Mouse (Mus musculus) liver, embryonic 11.5 days (tissue): ENCODE data around the gene Nup160. TPM values are rescaled to one million over a fixed set of nuclear protein-coding genes. Genes with fewer than 3 reads are reported as not detected.
A peak's percentile ranks its signal among the peaks of the same experiment; 100 is the strongest.

Source experiments
- ATAC-seq: fragments of 200-750 bp; cut with Nextera tagmentation; replicated peaks from 2 replicates; pipeline ENCODE4 v1.8.0; 2017; ENCODE audit warnings: moderate number of reproducible peaks, mild to moderate bottlenecking, moderate TSS enrichment, moderate library complexity; ENCODE audit not compliant: low FRiP score
- DNase-seq: peaks from one replicate; pipeline ENCODE4 v3.0.0-alpha.2; 2017; ENCODE audit warnings: low spot score
- H3K27ac ChIP-seq: fragments of 300-500 bp; sonication (generic); 2 replicates; pipeline ENCODE4 v1.5.1; 2014; ENCODE audit warnings: mild to moderate bottlenecking, low read depth, low read length, control low read depth
- H3K27me3 ChIP-seq: fragments of 300-500 bp; sonication (generic); replicated peaks from 2 replicates; pipeline ENCODE4 v1.6.1; 2014; ENCODE audit warnings: low read length, mixed read lengths; ENCODE audit not compliant: control insufficient read depth, insufficient read depth
- H3K36me3 ChIP-seq: fragments of 300-500 bp; sonication (generic); 2 replicates; pipeline ENCODE4 v1.6.1; 2014; ENCODE audit warnings: mild to moderate bottlenecking, low read length, moderate library complexity, mixed read lengths; ENCODE audit not compliant: control insufficient read depth, insufficient read depth
- H3K4me1 ChIP-seq: fragments of 300-500 bp; sonication (generic); replicated peaks from 2 replicates; pipeline ENCODE4 v1.6.1; 2014; ENCODE audit warnings: low read length, mixed read lengths; ENCODE audit not compliant: control insufficient read depth, insufficient read depth
- H3K4me2 ChIP-seq: fragments of 300-500 bp; sonication (generic); 2 replicates; pipeline ENCODE4 v1.6.1; 2014; ENCODE audit warnings: mild to moderate bottlenecking, control low read depth, moderate library complexity
- H3K4me3 ChIP-seq: fragments of 300-500 bp; sonication (generic); 2 replicates; pipeline ENCODE4 v1.5.1; 2014; ENCODE audit warnings: low read depth, low read length, control low read depth
- H3K9ac ChIP-seq: fragments of 300-500 bp; sonication (generic); 2 replicates; pipeline ENCODE4 v1.6.1; 2014; ENCODE audit warnings: low read depth, low read length, control low read depth
- H3K9me3 ChIP-seq: fragments of 300-500 bp; sonication (generic); 2 replicates; pipeline ENCODE4 v1.6.1; 2016; ENCODE audit warnings: low read length, inconsistent platforms, mixed read lengths; ENCODE audit not compliant: control insufficient read depth
- WGBS: fragments of 180-500 bp; shearing (Covaris S2); extraction: QIAGEN DNeasy Blood & Tissue Kit; methylation state at CpG from one replicate; pipeline ENCODE4 v1.1.7; 2014; 5-methylcytosine and 5-hydroxymethylcytosine counted together
- polyA plus RNA-seq: library from polyadenylated mRNA; unstranded; fragments of >200 nt; fragmentation: Nextera tagmentation; extraction: Ambion mirVana; gene quantifications from 2 replicates; pipeline ENCODE4 v1.2.1, GENCODE M21; 2014

Gene Nup160
- polyA plus RNA-seq, 1 experiment from 2014 or later: 88.0 TPM

DNA sequence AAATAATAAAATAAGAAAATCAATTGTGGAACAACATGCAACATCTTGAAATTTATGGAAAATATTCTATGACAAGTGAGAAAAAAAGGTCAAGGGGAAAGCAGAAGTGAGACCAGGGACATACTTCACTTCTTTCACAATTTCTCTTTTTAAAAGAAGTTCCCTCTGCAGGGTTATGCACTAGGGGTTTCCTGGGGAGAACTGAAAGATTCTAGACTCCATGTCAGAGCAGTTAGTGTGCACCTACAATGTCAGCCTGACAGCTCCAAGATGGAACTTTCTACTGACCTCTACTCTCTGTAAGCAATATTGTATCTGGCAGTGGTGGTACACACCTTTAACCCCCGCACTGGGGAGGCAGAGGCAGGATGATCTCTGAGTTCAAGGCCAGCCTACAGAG lies 3.7 kb upstream of the Nup160 start:
- 87% methylated on average over 1 of the region's 1 CpGs for WGBS
- H3K36me3 ChIP-seq: no peaks in the 10 kb centered on the region
- H3K27me3 ChIP-seq: no peaks in the 10 kb centered on the region
- no peak overlapping the region for H3K4me2 ChIP-seq
- H3K4me3 ChIP-seq: no peak overlapping the region
- ATAC-seq (no peak), DNase-seq (no peak)
- H3K27ac ChIP-seq: no peak overlapping the region
- 0 out of 2 replicates have a peak, but pooled peaks cover 2% of the 10 kb centered on the region for H3K9me3 ChIP-seq
- H3K4me1 ChIP-seq: peaks cover 1% of the 10 kb centered on the region
- H3K9ac ChIP-seq: no peak overlapping the region

DNA sequence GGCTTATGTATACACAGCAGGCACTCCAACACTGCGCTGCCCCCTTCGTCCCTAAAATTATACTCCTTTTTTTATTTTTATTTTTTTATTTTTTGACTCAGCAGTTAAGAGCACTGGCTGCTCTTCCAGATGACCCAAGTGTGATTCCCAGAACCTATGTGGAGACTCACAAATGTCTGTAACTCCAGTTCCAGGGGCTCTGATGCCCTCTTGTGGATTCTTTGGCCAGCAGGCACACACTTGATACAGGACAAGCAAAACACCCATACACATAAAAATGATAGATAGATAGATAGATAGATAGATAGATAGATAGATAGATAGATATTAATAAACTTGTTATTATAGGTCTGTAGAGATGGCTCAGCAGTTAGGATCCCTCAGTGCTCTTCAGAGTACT lies 2.5 kb upstream of the Nup160 start:
- Histone ChIP-seq H3K4me2 (no peak overlapping the region), H3K9ac (no peak overlapping the region), H3K4me1 (no peaks in the 10 kb centered on the region; the same call in 1 of the 2 replicates), H3K27me3 (no peaks in the 10 kb centered on the region), H3K4me3 (no peak overlapping the region), H3K9me3 (no peaks in the 10 kb centered on the region), H3K27ac (no peak overlapping the region), H3K36me3 (no peaks in the 10 kb centered on the region)
- 88% methylated on average over 2 of the region's 2 CpGs for WGBS
- no peak for ATAC-seq
- DNase-seq: no peak

DNA sequence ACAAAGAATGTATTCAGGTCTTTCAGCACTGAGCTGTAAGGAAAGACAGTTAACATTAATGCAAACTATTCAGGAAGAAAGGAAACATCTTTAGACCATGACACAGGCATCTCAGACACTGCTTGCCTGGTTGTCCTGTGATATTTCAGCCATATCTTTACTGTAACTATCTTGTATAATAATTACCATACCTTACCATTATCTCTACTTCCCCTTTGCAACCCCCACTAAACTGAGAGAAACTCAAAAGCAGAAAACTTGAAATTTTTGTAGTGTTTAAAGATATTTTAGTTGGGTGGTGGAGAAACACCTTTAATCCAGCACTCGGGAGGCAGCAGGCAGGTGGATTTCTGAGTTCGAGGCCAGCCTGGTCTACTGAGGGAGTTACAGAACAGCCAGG lies 1.5 kb upstream of the Nup160 start:
- ATAC-seq (no peak), DNase-seq (no peak)
- H3K4me2 ChIP-seq: no peak overlapping the region
- H3K27ac ChIP-seq: no peak overlapping the region
- no peaks in the 10 kb centered on the region for H3K36me3 ChIP-seq
- H3K4me3 ChIP-seq: no peak overlapping the region
- peaks cover 4% of the 10 kb centered on the region for H3K4me1 ChIP-seq
- no peaks in the 10 kb centered on the region for H3K9me3 ChIP-seq
- no peaks in the 10 kb centered on the region for H3K27me3 ChIP-seq
- no peak overlapping the region for H3K9ac ChIP-seq
- 80% methylated on average over 2 of the region's 2 CpGs for WGBS

DNA sequence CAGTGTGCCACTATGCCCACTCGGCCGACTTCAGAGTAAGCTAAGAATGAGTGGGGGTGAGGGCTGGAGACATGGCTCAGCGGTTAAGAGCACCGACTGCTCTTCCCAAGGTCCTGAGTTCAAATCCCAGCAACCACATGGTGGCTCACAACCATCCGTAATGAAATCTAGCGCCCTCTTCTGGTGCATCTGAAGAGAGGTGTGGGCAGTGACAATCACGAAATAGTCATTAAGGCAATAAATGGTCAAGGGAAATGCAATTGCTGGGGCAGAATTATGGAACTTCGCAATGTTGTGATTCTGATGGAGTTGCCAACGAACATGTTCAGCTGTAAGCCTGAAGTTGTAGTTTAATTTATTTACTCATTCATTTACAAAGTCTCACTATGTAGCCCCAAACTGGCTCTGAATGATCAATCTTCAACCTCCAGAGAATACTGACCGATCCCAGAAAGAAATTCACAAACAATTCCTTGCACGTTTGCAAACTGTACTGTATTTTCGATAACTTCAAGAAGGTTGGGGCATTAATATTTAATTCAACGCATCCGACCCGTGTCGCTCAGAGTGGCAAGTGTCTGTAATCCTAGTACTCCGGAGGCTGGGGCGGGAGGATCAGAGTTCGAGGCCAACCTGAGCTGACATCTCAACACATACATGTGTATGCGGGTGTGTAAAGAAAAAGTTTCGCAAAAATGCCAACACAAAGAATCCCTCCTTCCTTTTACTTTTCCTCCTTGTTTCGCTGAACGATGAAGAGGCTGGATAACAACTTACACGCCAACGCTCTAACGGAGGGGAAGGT lies 1.4 kb downstream of the Nup160 start:
- peaks cover 7% of the 10 kb centered on the region for H3K36me3 ChIP-seq
- no peak for DNase-seq
- peak; percentile 36 for ATAC-seq
- 27% methylated on average over 26 of the region's 26 CpGs for WGBS
- H3K4me3 ChIP-seq: peak overlapping the region; percentile 96
- H3K9ac ChIP-seq: peak overlapping the region; percentile 95
- peak overlapping the region; percentile 83 for H3K4me2 ChIP-seq
- H3K27me3 ChIP-seq: no peaks in the 10 kb centered on the region
- no peaks in the 10 kb centered on the region for H3K9me3 ChIP-seq
- H3K27ac ChIP-seq: peak overlapping the region; percentile 95
- peaks cover 7% of the 10 kb centered on the region for H3K4me1 ChIP-seq

DNA sequence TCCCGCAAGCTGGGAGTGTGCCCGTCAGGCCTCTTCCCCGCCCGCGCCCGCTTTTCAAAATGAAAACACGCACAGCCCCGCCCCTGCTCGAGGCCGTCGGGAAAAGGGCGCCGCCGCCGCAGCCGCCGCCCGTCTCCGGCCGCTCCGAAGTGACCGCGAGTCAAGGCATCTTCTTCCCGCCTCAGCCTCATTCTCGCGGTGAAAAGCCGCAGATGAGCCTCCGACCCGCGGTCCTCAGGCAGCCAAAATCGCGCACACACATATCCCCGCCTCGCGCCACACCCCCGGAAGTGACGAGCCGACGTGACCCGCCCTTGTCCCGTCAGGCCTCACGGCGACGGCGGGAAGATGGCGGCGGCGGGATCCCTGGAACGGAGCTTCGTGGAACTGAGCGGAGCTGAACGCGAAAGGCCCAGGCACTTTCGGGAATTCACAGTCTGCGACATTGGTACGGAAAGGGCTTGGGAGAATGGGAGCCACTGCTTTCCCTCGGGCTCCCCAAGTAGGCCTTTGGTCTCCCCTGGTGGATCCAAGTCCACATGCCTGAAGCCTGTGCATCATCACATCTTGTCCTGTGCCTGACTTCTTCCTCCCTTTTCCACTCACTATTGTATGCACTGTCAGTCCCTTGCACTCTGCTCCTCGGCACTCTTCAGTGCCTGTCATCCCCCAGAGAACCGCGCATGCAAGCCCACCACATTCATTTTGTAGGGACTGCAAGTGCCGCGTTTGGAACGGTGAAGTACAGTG lies 2.2 kb downstream of the Nup160 start:
- H3K27me3 ChIP-seq: no peaks in the 10 kb centered on the region

DNA sequence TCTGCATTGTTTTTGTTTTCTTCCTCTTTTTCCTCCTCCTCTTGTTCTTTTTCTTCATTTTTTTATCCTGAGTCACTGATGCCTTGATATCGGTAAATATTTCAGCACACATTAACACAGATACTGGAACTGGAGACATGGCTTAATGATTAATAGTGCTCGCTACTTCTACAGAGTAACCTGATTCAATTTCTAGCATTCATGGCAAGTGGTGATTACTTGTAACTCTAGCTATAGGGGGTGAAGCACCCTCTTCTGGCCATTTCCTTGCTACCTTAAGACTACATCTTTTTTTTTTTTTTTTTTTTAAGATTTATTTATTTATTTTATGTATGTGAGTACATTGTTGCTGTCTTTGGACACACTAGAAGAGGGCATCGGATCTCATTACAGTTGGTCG lies 23.9 kb downstream of the Nup160 start:
- Histone ChIP-seq H3K4me1 (no peaks in the 10 kb centered on the region), H3K27ac (no peak overlapping the region), H3K9me3 (no peaks in the 10 kb centered on the region), H3K4me3 (no peak overlapping the region), H3K4me2 (no peak overlapping the region), H3K36me3 (peaks cover 54% of the 10 kb centered on the region), H3K27me3 (no peaks in the 10 kb centered on the region), H3K9ac (no peak overlapping the region)
- ATAC-seq (no peak), DNase-seq (no peak)
- 95% methylated on average over 4 of the region's 4 CpGs for WGBS

More for the DNA sequence above, 2.2 kb downstream of the Nup160 start:
- peak overlapping the region; percentile 96 for H3K4me3 ChIP-seq
- H3K4me1 ChIP-seq: peaks cover 7% of the 10 kb centered on the region
- H3K9me3 ChIP-seq: no peaks in the 10 kb centered on the region
- peaks cover 8% of the 10 kb centered on the region for H3K36me3 ChIP-seq
- under 1% methylated on average over 63 of the region's 63 CpGs for WGBS
- DNase-seq (peak; percentile 99), ATAC-seq (peak; percentile 96)
- peak overlapping the region; percentile 95 for H3K9ac ChIP-seq
- peak overlapping the region; percentile 83 for H3K4me2 ChIP-seq
- H3K27ac ChIP-seq: peak overlapping the region; percentile 95

DNA sequence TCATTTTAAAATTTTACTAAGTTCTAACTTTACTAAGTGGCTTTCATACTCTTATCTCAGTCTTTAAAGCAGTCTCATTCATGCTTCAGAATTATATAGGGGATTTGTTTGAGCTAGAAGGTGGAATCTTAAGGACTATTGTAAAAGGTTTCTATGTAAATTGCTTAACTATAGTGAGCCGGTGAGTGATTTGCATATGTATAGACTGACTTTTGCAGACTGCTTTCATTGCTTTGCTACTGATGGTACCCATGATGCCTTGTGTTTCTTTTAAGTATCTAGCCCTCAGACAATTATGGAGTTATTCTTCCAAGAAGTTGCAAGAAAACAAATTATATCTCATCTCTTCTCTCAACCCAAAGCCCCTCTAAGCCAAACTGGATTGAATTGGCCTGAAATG lies 31.5 kb downstream of the Nup160 start:
- peaks cover 54% of the 10 kb centered on the region for H3K36me3 ChIP-seq
- H3K9ac ChIP-seq: no peak overlapping the region
- ATAC-seq: no peak
- no peaks in the 10 kb centered on the region for H3K4me1 ChIP-seq
- H3K4me2 ChIP-seq: no peak overlapping the region
- H3K9me3 ChIP-seq: no peaks in the 10 kb centered on the region
- H3K4me3 ChIP-seq: no peak overlapping the region
- WGBS: 94% methylated on average over 1 of the region's 1 CpGs
- H3K27ac ChIP-seq: no peak overlapping the region
- H3K27me3 ChIP-seq: no peaks in the 10 kb centered on the region
- DNase-seq: no peak

DNA sequence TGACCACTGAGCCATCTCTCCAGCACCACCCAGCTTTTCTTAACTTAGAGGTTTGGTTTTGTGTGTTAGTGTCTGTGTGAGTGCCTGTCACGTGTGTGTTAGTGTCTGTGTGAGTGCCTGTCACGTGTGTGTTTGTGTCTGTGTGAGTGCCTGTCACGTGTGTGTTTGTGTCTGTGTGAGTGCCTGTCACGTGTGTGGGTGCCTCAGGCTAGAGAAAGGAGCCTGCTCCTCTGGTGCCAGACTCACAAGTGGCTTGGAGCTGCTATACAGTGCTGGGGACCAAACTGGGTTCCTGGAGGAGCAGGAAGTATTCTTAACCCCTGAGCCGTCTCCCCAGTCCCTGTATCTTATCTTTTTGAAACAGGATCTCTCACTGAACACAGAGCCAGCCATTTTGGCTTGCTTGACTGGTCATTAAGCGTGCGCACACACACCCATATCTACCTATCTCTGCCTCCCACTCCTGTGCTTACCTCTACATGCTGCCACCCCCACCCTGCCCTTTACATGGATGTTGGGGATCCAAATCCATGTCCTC lies 38.6 kb downstream of the Nup160 start:
- no peak overlapping the region; the same call in 1 of the 2 replicates for H3K4me3 ChIP-seq
- peaks cover 39% of the 10 kb centered on the region for H3K36me3 ChIP-seq
- peak overlapping the region; percentile 42 for H3K4me2 ChIP-seq

More for the DNA sequence above, 38.6 kb downstream of the Nup160 start:
- ATAC-seq (peak; percentile 97), DNase-seq (no peak)
- no peaks in the 10 kb centered on the region for H3K9me3 ChIP-seq
- H3K27ac ChIP-seq: peak overlapping the region; percentile 88
- whole genome bisulfite sequencing: 57% methylated on average over 7 of the region's 7 CpGs
- H3K4me1 ChIP-seq: peaks cover 11% of the 10 kb centered on the region
- peak overlapping the region; percentile 37 for H3K9ac ChIP-seq
- H3K27me3 ChIP-seq: no peaks in the 10 kb centered on the region
